Mouse (Mus musculus) bone marrow macrophage, adult 2 months (primary cell): ENCODE data around the gene Sema5a. TPM values are rescaled to one million over a fixed set of nuclear protein-coding genes. Genes with fewer than 3 reads are reported as not detected.
"Not testable (repeated sequence)": the region's sequence is repeated elsewhere in the genome, so short reads cannot be mapped to it uniquely, and the experiment has no call there.

Experiments
- H3K27ac ChIP-seq: 2 replicates; pipeline ENCODE4 v1.5.1; 2012; ENCODE audit warnings: low read depth, low read length; ENCODE audit not compliant: insufficient read depth
- H3K4me1 ChIP-seq: 2 replicates; pipeline ENCODE4 v1.6.1; 2012; ENCODE audit warnings: low read length; ENCODE audit not compliant: control insufficient read depth, insufficient read depth
- H3K4me3 ChIP-seq: 2 replicates; pipeline ENCODE4 v1.5.1; 2012; ENCODE audit warnings: mild to moderate bottlenecking, low read length, moderate library complexity; ENCODE audit not compliant: insufficient read depth
- CTCF ChIP-seq: IDR thresholded peaks from 2 replicates; pipeline ENCODE4 v1.5.1; 2012; ENCODE audit warnings: low read depth, mild to moderate bottlenecking, low read length, moderate library complexity
- POLR2A ChIP-seq: IDR thresholded peaks from 2 replicates; pipeline ENCODE4 v1.6.1; 2012; ENCODE audit warnings: mild to moderate bottlenecking, low read depth, low read length, borderline replicate concordance
- polyA plus RNA-seq: library from polyadenylated mRNA; stranded (reverse); fragments of >200 nt; gene quantifications from 2 replicates; pipeline ENCODE4 v1.2.4, GENCODE M21; 2012; ENCODE audit not compliant: missing spikeins, insufficient read depth, insufficient read length

The Sema5a gene
- 0.28 TPM in 1 of 2 replicates, not detected in the other for polyA plus RNA-seq

- no peak within 1 kb of the TSS for H3K27ac ChIP-seq
- peak within 1 kb of the TSS; percentile 64 for H3K4me3 ChIP-seq
- no peak for TF ChIP-seq CTCF
- no peak for TF ChIP-seq POLR2A
- no peaks in the 10 kb centered on the region; the same call in 1 of the 2 replicates for H3K4me1 ChIP-seq
Observed at GRCm38 (mm10) chr15:32244344-32244955, at the start of gene Sema5a. Gene Sema5a (plus strand): TSS chr15:32244810.

GRCm38 (mm10) chr15:32198076-32198475, 46.5 kb upstream of the Sema5a start:
- TF ChIP-seq POLR2A, result no peak
- no peak for TF ChIP-seq CTCF
- no peak overlapping the region for H3K4me3 ChIP-seq
- no peak overlapping the region for H3K27ac ChIP-seq
- H3K4me1 ChIP-seq, result no peaks in the 10 kb centered on the region

- Histone ChIP-seq H3K4me1 (no peaks in the 10 kb centered on the region), H3K27ac (no peak overlapping the region), H3K4me3 (no peak overlapping the region)
- TF ChIP-seq CTCF (no peak), POLR2A (no peak)
Observed at GRCm38 (mm10) chr15:32198561-32198960, 46.0 kb upstream of the Sema5a start.

- no peaks in the 10 kb centered on the region for H3K4me1 ChIP-seq
- no peak overlapping the region for H3K4me3 ChIP-seq
- TF ChIP-seq CTCF (no peak), POLR2A (no peak)
- no peak overlapping the region for H3K27ac ChIP-seq
Observed at GRCm38 (mm10) chr15:32203242-32203641, 41.4 kb upstream of the Sema5a start.

GRCm38 (mm10) chr15:32204908-32205307, 39.7 kb upstream of the Sema5a start:
- no peaks in the 10 kb centered on the region for H3K4me1 ChIP-seq
- no peak overlapping the region for H3K27ac ChIP-seq
- no peak overlapping the region for H3K4me3 ChIP-seq
- TF ChIP-seq POLR2A (no peak), CTCF (no peak)

GRCm38 (mm10) chr15:32214687-32215086, 29.9 kb upstream of the Sema5a start:
- H3K4me3 ChIP-seq, H3K4me1 ChIP-seq, H3K27ac ChIP-seq: not testable (repeated sequence)

GRCm38 (mm10) chr15:32223028-32223427, 21.6 kb upstream of the Sema5a start:
- Histone ChIP-seq H3K4me1 (no peaks in the 10 kb centered on the region), H3K27ac (no peak overlapping the region), H3K4me3 (no peak overlapping the region)
- no peak for TF ChIP-seq POLR2A
- no peak for TF ChIP-seq CTCF

GRCm38 (mm10) chr15:32225394-32225793, 19.2 kb upstream of the Sema5a start:
- H3K4me3 ChIP-seq, result no peak overlapping the region
- no peak overlapping the region for H3K27ac ChIP-seq
- no peak for TF ChIP-seq CTCF
- TF ChIP-seq POLR2A, result no peak
- H3K4me1 ChIP-seq, result peaks cover 5% of the 10 kb centered on the region

GRCm38 (mm10) chr15:32226381-32226780, 18.2 kb upstream of the Sema5a start:
- Histone ChIP-seq H3K27ac (no peak overlapping the region), H3K4me1 (peaks cover 9% of the 10 kb centered on the region), H3K4me3 (no peak overlapping the region)
- no peak for TF ChIP-seq CTCF
- TF ChIP-seq POLR2A, result no peak

- Histone ChIP-seq H3K4me1 (peaks cover 11% of the 10 kb centered on the region), H3K27ac (no peak overlapping the region), H3K4me3 (no peak overlapping the region)
- TF ChIP-seq POLR2A (no peak), CTCF (no peak)
Observed at GRCm38 (mm10) chr15:32226888-32227395, 17.7 kb upstream of the Sema5a start.
